Mouse (Mus musculus) MEL (cell line): ENCODE data around the gene Prkcd.

Source experiments
- CTCF ChIP-seq, 3 experiments: IDR thresholded peaks in 2 of 3; conservative IDR thresholded peaks in 1 of 3; 2 replicates each; pipeline ENCODE4 v1.5.1; 2011 to 2012; ENCODE audit warnings: low read length in 3 of 3, low read depth in 2 of 3, mild to moderate bottlenecking in 2 of 3, improper control_type of control experiment in 1 of 3, inconsistent platforms in 1 of 3, mixed read lengths in 1 of 3, moderate library complexity in 1 of 3; ENCODE audit not compliant: control insufficient read depth in 1 of 3, insufficient read depth in 1 of 3, poor library complexity in 1 of 3, severe bottlenecking in 1 of 3
- MAZ ChIP-seq: IDR thresholded peaks from 2 replicates; pipeline ENCODE4 v1.6.1; 2012; ENCODE audit warnings: low read depth, mild to moderate bottlenecking, inconsistent platforms, low read length, improper control_type of control experiment
- NELFE ChIP-seq: IDR thresholded peaks from 2 replicates; pipeline ENCODE4 v1.6.1; 2011; ENCODE audit warnings: low read depth, low read length, improper control_type of control experiment
- POLR2A ChIP-seq, 2 experiments: IDR thresholded peaks; 2 replicates each; pipeline ENCODE4 v1.6.1; 2011 to 2012; ENCODE audit warnings: low read length in 2 of 2, mild to moderate bottlenecking in 2 of 2, control low read depth in 1 of 2, improper control_type of control experiment in 1 of 2, low read depth in 1 of 2, moderate library complexity in 1 of 2; ENCODE audit not compliant: control insufficient read depth in 1 of 2, insufficient read depth in 1 of 2, poor library complexity in 1 of 2
- RCOR1 ChIP-seq: IDR thresholded peaks from 2 replicates; pipeline ENCODE4 v1.6.1; 2012; ENCODE audit warnings: low read depth, mild to moderate bottlenecking, inconsistent platforms, low read length, improper control_type of control experiment
- SIN3A ChIP-seq: IDR thresholded peaks from 2 replicates; pipeline ENCODE4 v1.6.1; 2012; ENCODE audit warnings: low read length, improper control_type of control experiment, inconsistent platforms
- TAL1 ChIP-seq: IDR thresholded peaks from 2 replicates; pipeline ENCODE4 v1.6.1; 2012; ENCODE audit warnings: mild to moderate bottlenecking, inconsistent platforms, low read length, moderate library complexity, mixed read lengths
- UBTF ChIP-seq: IDR thresholded peaks from 2 replicates; pipeline ENCODE4 v1.6.1; 2012; ENCODE audit warnings: low read depth, mild to moderate bottlenecking, inconsistent platforms, low read length, improper control_type of control experiment, moderate library complexity, borderline replicate concordance; ENCODE audit not compliant: insufficient read depth

GRCm38 (mm10) chr14:30548131-30548720 lies 77.8 kb downstream of the Prkcd start, which contains the start of gene Tkt:
- TF ChIP-seq SIN3A (no peak), CTCF (IDR thresholded peaks at IDR 0.05 in 2 of 3, conservative IDR thresholded peaks at IDR 0.05 in 1 of 3; ENCODE audit: control insufficient read depth in 1 of 3, insufficient read depth in 1 of 3, low read depth in 2 of 3, low read length in 3 of 3, poor library complexity in 1 of 3, severe bottlenecking in 1 of 3) (no peak), UBTF (no peak), NELFE (no peak), MAZ (no peak), TAL1 (no peak), POLR2A (IDR thresholded peaks at IDR 0.05; ENCODE audit: control insufficient read depth in 1 of 2, insufficient read depth in 1 of 2, low read depth in 1 of 2, low read length in 2 of 2, poor library complexity in 1 of 2) (no peak), RCOR1 (no peak)
